Mouse (Mus musculus) ES-E14 (cell line): ENCODE measurements around the gene Rgs6.

Experiments used
- CHD2 ChIP-seq: IDR thresholded peaks from 2 replicates; pipeline ENCODE4 v1.6.1; 2014; ENCODE audit warnings: mild to moderate bottlenecking, low read depth, low read length, inconsistent platforms
- HCFC1 ChIP-seq: IDR thresholded peaks from 2 replicates; pipeline ENCODE4 v1.6.1; 2012; ENCODE audit warnings: low read length, inconsistent platforms, borderline replicate concordance; ENCODE audit not compliant: insufficient read depth
- MAFK ChIP-seq: IDR thresholded peaks from 2 replicates; pipeline ENCODE4 v1.6.1; 2014; ENCODE audit warnings: mild to moderate bottlenecking, low read depth, low read length, inconsistent platforms; ENCODE audit not compliant: insufficient read depth
- ZC3H11A ChIP-seq: IDR thresholded peaks from 2 replicates; pipeline ENCODE4 v1.6.1; 2012; ENCODE audit warnings: low read depth, mild to moderate bottlenecking, inconsistent platforms, low read length, borderline replicate concordance
- ZNF384 ChIP-seq: IDR thresholded peaks from 2 replicates; pipeline ENCODE4 v1.6.1; 2012; ENCODE audit warnings: low read depth, low read length, inconsistent platforms

DNA sequence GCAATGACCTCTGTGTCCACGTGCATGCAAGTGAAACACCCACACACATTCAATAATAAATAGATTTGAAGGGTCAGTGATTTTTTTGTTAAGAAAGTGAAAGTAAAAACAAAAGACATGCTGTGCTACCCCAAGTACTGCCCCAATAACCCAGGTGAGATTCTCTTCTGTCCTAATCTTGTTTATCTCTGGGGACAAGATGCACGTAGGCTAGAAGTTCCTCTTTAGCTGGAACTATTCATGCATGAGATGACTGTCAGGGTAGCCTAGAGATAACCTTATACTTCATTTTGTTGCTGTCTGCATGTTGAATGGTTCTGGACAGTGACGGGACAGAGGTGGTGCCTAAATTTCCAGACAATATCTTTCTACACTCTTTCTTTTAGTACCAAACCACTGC lies 155.9 kb downstream of the Rgs6 start:
- no peak for TF ChIP-seq HCFC1
- TF ChIP-seq ZC3H11A: no peak
- no peak for TF ChIP-seq CHD2
- TF ChIP-seq ZNF384: no peak
- TF ChIP-seq MAFK: no peak
